Mouse (Mus musculus) stomach, embryonic 16.5 days (tissue): ENCODE data around the gene Mrps35. TPM values are rescaled to one million over a fixed set of nuclear protein-coding genes. Genes with fewer than 3 reads are reported as not detected.

Experiments used
- ATAC-seq: fragments of 200-750 bp; cut with Nextera tagmentation; 2 replicates; pipeline ENCODE4 v1.8.0; 2017; ENCODE audit warnings: moderate number of reproducible peaks, moderate TSS enrichment; ENCODE audit not compliant: insufficient read depth, low FRiP score
- H3K27ac ChIP-seq: fragments of 300-500 bp; sonication (generic); 2 replicates; pipeline ENCODE4 v1.5.1; 2014; ENCODE audit warnings: low read length
- H3K27me3 ChIP-seq: fragments of 300-500 bp; sonication (generic); 2 replicates; pipeline ENCODE4 v1.6.1; 2014; ENCODE audit warnings: low read length, control low read depth, mixed read lengths; ENCODE audit not compliant: control insufficient read depth, insufficient read depth
- H3K36me3 ChIP-seq: fragments of 300-500 bp; sonication (generic); 2 replicates; pipeline ENCODE4 v1.6.1; 2014; ENCODE audit warnings: low read length; ENCODE audit not compliant: control insufficient read depth, insufficient read depth
- H3K4me1 ChIP-seq: fragments of 300-500 bp; sonication (generic); 2 replicates; pipeline ENCODE4 v1.6.1; 2014; ENCODE audit warnings: low read length, control low read depth, mixed read lengths; ENCODE audit not compliant: control insufficient read depth, insufficient read depth
- H3K4me2 ChIP-seq: fragments of 300-500 bp; sonication (generic); 2 replicates; pipeline ENCODE4 v1.6.1; 2014; ENCODE audit warnings: low read depth, low read length, mixed read lengths
- H3K4me3 ChIP-seq: fragments of 300-500 bp; sonication (generic); replicated peaks from 2 replicates; pipeline ENCODE4 v1.5.1; 2014; ENCODE audit warnings: mild to moderate bottlenecking, low read length
- H3K9ac ChIP-seq: fragments of 300-500 bp; sonication (generic); 2 replicates; pipeline ENCODE4 v1.6.1; 2014; ENCODE audit warnings: low read length
- H3K9me3 ChIP-seq: fragments of 300-500 bp; sonication (generic); replicated peaks from 2 replicates; pipeline ENCODE4 v1.6.1; 2016; ENCODE audit warnings: low read length, control low read depth; ENCODE audit not compliant: control insufficient read depth
- WGBS: fragments of 180-500 bp; shearing (Covaris S2); extraction: QIAGEN DNeasy Blood & Tissue Kit; methylation state at CpG from one replicate; pipeline ENCODE4 v1.1.7; 2014; 5-methylcytosine and 5-hydroxymethylcytosine counted together
- polyA plus RNA-seq: library from polyadenylated mRNA; unstranded; fragments of >200 nt; fragmentation: Nextera tagmentation; extraction: Ambion mirVana; gene quantifications from 2 replicates; pipeline ENCODE4 v1.2.1, GENCODE M21; 2015

Gene Mrps35
- polyA plus RNA-seq: 106 and 121 TPM in 2 replicates

DNA sequence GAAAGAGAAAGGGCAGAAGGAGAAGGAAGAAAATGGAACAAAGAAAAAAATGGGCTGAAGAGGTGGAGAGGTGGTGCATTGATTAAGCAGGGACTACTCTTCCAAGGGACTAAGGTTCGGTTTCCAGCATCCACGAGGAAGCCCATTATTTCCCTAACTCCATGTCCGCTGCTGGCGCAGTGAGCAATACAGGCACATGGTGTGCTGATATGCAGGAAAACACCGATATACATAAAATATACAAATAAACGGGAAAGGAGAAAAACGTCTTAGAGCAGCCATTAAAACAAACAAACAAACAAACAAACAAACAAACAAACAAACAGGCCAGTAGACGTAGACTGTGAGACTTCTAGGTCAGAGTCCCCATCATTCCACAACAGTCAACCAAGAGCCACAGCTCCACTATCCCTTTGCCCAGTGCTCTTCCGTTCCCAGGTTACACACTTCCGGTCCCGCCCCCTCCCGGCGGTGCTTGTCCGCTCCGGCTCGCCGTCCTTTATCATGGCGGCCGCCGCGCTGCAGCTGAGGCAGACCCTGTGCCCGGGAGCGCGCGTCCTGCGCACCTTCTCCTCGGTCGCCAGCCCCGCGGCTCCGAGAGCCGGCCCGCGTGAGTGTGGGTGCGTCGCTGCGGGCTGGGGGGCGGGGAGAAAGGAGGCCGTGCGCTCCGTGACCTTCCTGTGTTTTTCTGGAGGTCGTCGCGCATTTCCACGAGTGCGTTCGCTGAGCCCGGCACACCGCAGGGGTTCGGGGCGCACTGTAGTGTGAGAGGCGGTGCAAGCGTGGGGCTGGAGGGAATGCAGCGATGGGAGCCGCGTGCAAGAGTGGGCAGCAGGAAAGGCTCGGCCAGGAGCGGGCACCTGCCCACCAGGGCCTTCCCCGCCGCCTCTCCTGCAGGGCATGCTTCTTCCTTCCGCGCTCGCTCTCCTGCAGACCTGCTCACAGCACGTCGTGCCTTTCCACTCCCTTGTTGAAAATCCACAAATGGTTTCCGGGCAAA is at the start of gene Mrps35:
Mrps35 (plus strand) TSS at position 474 of the 1,000 bp plus-strand sequence.
- peak; percentile 97 for ATAC-seq
- no peaks in the 10 kb centered on the region for H3K9me3 ChIP-seq
- H3K36me3 ChIP-seq: peaks cover 6% of the 10 kb centered on the region; the same call in 1 of the 2 replicates
- H3K27me3 ChIP-seq: no peaks in the 10 kb centered on the region
- peak within 1 kb of the TSS; percentile 97 for H3K9ac ChIP-seq
- WGBS: 3% methylated on average over 66 of the region's 66 CpGs
- 0 out of 2 replicates have a peak, but pooled peaks cover 5% of the 10 kb centered on the region for H3K4me1 ChIP-seq
- H3K4me3 ChIP-seq: peak within 1 kb of the TSS; percentile 93
- peak within 1 kb of the TSS; percentile 89 for H3K27ac ChIP-seq
- peak within 1 kb of the TSS; percentile 72 for H3K4me2 ChIP-seq

DNA sequence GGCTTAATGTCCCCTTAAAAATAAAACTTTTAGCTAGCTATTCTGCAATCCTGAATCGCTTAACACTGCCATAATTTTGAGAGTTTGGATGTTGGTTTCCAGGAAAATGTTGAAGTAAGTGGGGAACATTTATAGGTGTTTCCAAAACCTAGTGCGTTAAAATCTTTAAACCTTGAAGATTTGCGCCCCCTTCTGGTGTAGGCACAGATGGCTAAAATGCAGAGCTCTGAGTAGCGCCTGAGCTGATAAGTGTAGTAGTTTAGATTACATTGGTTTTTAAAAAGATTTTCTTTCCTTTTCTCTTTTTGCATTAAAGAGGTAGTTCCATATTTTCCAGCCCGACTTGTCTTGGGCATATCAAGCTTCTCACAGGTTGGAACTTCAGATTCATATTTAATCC is 48.3 kb upstream of the Mrps35 start:
- Histone ChIP-seq H3K9ac (no peak overlapping the region), H3K27me3 (no peaks in the 10 kb centered on the region), H3K36me3 (no peaks in the 10 kb centered on the region), H3K27ac (no peak overlapping the region), H3K4me2 (no peak overlapping the region), H3K4me3 (no peak overlapping the region), H3K9me3 (no peaks in the 10 kb centered on the region), H3K4me1 (no peaks in the 10 kb centered on the region)
- ATAC-seq: no peak
- 37% methylated on average over 5 of the region's 5 CpGs for WGBS

DNA sequence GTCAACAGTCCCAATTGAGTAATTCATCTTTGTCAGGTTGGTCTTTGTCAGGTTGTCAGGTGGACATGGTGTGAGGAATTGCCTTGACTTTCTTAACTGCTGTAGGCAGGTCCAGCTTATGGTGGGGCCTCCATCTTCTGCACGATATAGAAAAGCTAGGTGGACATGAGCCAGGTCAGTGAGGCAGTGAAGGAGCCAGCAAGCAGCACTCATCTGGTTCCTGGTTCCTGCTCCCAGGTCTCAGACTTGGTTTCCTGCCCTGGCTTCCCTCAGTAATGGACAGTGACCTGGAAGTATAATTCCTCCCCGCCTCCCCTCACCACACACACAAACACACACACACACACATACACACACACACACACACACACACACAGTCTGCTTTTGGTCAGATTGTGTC is 47.2 kb upstream of the Mrps35 start:
- H3K36me3 ChIP-seq: no peaks in the 10 kb centered on the region
- WGBS: 83% methylated on average over 2 of the region's 2 CpGs

DNA sequence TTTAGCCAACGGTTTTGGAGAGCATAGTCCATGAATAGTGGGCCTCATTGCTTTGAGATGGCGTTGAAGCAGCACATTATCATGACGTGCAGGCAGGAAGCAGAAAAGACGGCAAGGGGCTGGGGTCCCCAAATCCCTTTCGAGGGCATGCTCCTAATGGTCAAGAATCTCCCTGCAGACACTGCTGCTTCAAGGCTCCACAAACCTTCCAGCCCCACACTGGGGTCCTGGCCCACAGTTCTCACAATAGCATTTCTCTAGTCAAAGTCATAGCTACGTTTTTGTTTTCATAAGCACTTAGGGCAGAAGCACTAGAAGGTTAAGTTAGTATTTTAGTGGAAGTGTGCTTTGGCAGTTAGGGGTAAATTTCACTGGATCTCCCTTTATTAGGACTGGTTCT is 46.7 kb upstream of the Mrps35 start:
- no peaks in the 10 kb centered on the region for H3K36me3 ChIP-seq
- 90% methylated on average over 6 of the region's 6 CpGs for WGBS
- H3K27me3 ChIP-seq: no peaks in the 10 kb centered on the region
- no peak for ATAC-seq
- H3K4me2 ChIP-seq: no peak overlapping the region
- H3K4me1 ChIP-seq: no peaks in the 10 kb centered on the region
- no peak overlapping the region for H3K27ac ChIP-seq
- H3K9ac ChIP-seq: no peak overlapping the region
- H3K9me3 ChIP-seq: no peaks in the 10 kb centered on the region
- H3K4me3 ChIP-seq: no peak overlapping the region

More for the DNA sequence above, 47.2 kb upstream of the Mrps35 start:
- no peaks in the 10 kb centered on the region for H3K4me1 ChIP-seq
- no peak for ATAC-seq
- H3K4me3 ChIP-seq: no peak overlapping the region
- H3K9me3 ChIP-seq: no peaks in the 10 kb centered on the region
- no peak overlapping the region for H3K27ac ChIP-seq
- no peak overlapping the region for H3K4me2 ChIP-seq
- H3K9ac ChIP-seq: no peak overlapping the region
- no peaks in the 10 kb centered on the region for H3K27me3 ChIP-seq

DNA sequence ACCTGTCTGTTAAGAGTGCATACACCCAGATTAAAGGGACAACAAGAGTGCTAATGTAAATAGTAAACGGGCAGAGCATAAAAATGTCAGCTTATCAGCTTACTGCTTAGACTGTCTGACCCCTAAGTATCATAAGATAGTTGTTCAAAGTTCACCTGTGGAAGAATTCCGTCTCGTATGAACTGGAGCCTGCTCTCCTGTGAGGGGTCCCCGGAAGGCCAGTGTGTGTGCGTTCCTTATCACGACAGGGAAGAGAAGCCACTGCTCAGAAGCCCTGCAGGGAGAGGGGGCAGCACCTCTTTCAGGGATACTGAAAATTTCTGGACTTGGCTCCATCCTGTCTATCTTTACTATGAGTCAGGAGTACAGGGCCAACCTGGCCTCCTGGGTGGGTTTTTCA is 45.6 kb upstream of the Mrps35 start:
- Histone ChIP-seq H3K27me3 (no peaks in the 10 kb centered on the region), H3K4me1 (no peaks in the 10 kb centered on the region), H3K27ac (no peak overlapping the region), H3K4me3 (no peak overlapping the region), H3K9me3 (no peaks in the 10 kb centered on the region), H3K9ac (no peak overlapping the region), H3K36me3 (no peaks in the 10 kb centered on the region), H3K4me2 (no peak overlapping the region)
- ATAC-seq: no peak
- WGBS: 71% methylated on average over 6 of the region's 6 CpGs

DNA sequence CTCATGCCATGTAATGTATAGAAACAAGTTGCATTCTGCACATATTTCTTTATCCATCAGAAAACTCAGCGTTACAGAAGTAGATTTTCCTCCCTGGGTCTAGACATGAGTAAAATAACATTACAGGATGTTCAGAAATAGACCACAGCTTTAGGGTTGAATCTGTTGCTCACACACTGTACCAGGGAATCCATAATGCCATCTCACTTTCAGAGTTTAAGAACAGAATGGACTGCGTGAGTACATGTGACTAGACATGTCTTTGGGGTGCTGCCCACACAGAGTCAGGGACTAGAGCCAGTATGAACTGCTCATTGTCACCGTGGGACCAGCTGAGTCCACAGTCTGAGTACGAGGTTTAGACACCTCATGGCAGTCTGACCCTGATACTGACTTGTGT is 43.9 kb upstream of the Mrps35 start:
- Histone ChIP-seq H3K36me3 (no peaks in the 10 kb centered on the region), H3K4me1 (no peaks in the 10 kb centered on the region)
- ATAC-seq: no peak

DNA sequence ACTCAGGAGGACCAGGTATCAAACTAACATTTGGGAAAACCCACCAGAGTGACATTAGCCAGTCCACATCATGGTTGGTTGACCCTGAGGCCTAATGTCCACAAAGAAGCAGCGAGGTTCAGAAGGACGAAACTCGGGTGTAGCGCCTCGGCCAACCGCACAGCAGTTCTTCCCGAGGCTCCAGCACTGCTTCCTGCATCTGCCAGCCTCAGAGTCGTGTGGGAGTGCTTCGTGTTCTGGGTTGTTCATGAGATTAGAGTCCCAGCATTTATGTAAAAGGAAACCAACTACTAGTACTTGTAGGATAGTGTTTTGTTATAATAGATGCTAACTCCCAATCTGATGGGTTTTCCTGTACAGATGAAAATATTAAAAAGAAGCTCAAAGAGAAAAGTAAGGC is 43.3 kb upstream of the Mrps35 start:
- ATAC-seq: no peak
- Histone ChIP-seq H3K9ac (no peak overlapping the region), H3K27ac (no peak overlapping the region), H3K4me3 (no peak overlapping the region), H3K27me3 (no peaks in the 10 kb centered on the region), H3K9me3 (no peaks in the 10 kb centered on the region), H3K4me1 (no peaks in the 10 kb centered on the region), H3K4me2 (no peak overlapping the region), H3K36me3 (no peaks in the 10 kb centered on the region; the same call in 1 of the 2 replicates)
- 78% methylated on average over 9 of the region's 9 CpGs for WGBS

More for the DNA sequence above, 43.9 kb upstream of the Mrps35 start:
- Histone ChIP-seq H3K9ac (no peak overlapping the region), H3K4me3 (no peak overlapping the region), H3K4me2 (no peak overlapping the region), H3K27ac (no peak overlapping the region), H3K27me3 (no peaks in the 10 kb centered on the region), H3K9me3 (no peaks in the 10 kb centered on the region)
- 89% methylated on average over 4 of the region's 4 CpGs for WGBS

DNA sequence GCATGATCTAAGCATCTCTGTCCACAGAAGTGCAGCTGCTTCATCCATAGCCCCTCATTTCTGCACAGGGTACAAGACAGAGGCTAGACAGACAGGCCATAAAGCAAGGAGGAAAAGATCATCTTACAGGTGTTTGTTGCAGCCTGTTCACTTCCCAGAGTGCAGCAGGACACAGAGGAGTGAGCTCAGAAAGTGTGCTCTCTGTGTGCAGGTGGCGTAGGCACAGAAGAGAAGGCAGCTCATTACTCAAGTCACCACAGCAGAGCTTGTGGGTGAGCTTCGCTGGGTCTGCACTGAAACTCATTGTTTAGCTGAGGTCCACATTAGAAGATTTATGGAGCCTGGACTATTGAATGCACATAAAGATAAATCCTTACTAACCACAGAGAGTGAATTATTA is 42.8 kb upstream of the Mrps35 start:
- no peaks in the 10 kb centered on the region for H3K4me1 ChIP-seq
- H3K4me2 ChIP-seq: no peak overlapping the region
- no peak overlapping the region for H3K27ac ChIP-seq
- H3K27me3 ChIP-seq: no peaks in the 10 kb centered on the region
- no peaks in the 10 kb centered on the region for H3K9me3 ChIP-seq
- no peak overlapping the region for H3K4me3 ChIP-seq
- H3K36me3 ChIP-seq: no peaks in the 10 kb centered on the region; the same call in 1 of the 2 replicates
- no peak overlapping the region for H3K9ac ChIP-seq
- no peak for ATAC-seq
- 52% methylated on average over 2 of the region's 2 CpGs for WGBS

DNA sequence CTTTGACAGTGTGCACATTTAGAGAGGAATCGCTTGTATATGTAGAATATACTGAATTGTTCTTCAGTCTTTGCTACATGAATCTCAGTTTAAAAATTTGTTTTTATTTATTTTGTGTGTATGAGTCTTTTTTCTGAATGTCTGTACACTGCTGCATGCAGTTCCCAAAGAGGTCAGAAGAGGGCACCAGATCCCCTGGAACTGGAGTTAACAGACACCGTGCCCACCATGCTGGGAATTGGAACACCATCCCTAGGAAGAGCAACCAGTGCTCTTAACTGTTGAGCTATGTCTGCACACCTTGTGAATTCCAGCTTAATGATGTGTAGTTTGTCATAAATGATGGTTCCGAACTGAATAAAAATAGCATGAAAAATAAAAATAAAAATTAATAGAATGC is 34.4 kb upstream of the Mrps35 start:
- no peak overlapping the region for H3K4me2 ChIP-seq
- no peak overlapping the region for H3K9ac ChIP-seq
- 66% methylated on average over 3 of the region's 3 CpGs for WGBS
- no peaks in the 10 kb centered on the region for H3K27me3 ChIP-seq
- no peak overlapping the region for H3K27ac ChIP-seq
- H3K9me3 ChIP-seq: no peaks in the 10 kb centered on the region
- no peak overlapping the region for H3K4me3 ChIP-seq
- H3K4me1 ChIP-seq: no peaks in the 10 kb centered on the region
- no peak for ATAC-seq
- peaks cover 7% of the 10 kb centered on the region for H3K36me3 ChIP-seq
